Mouse (Mus musculus): ENCODE measurements around the gene Vmn2r108.
"Not testable (repeated sequence)": the region's sequence is repeated elsewhere in the genome, so short reads cannot be mapped to it uniquely, and the experiment has no call there.

Vmn2r108 gene

DNA sequence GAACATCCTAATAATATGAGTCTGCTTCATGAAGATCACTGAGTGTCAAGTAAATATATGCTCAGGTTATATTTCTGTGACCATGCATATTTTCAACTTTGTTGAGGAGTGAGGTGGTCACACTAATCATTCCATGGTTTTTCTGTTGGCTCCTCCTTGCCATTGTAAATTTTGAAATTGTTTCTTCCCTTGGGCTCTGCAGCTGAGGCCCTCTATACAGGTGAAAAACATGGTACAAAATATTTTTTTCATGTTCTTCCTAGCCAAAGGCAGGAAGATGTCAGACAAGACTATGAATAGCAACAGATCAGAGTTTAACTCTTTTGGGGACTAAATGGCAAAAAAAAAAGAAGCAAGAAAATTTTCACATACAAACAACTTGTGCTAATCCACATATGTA is at the start of gene Vmn2r108:
Gene Vmn2r108 (minus strand): TSS at position 101 of the 400 bp plus-strand sequence.
- in situ Hi-C loops (cut with MboI), result no loop called here

GRCm38 (mm10) chr17:20508247-20508646 is 27.1 kb upstream of the Vmn2r108 start:
- in situ Hi-C loops (cut with MboI), result not testable (repeated sequence)

DNA sequence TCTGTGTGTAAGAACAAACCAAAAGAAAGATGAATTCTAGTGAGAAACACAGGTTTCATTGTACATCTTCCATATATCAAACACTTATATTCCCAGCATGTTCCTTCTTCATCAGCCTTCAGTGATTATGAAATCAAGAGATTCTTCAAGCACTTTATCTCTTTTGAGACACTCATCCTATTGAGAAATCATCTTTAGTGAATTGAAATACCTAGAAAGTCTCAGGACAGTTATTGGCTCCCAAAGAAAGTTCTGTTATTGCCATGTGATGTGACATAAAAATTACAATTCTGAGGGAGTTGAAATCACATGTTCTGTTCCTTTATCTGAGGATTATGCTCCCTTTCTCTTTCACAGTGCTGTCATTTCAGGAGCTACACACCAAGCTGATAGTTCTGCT is 16.7 kb upstream of the Vmn2r108 start, which contains the start of gene Vmn1r225:
Gene Vmn1r225 (plus strand): TSS at position 301 of the 400 bp plus-strand sequence.
- in situ Hi-C loops (cut with MboI), result no loop called here

DNA sequence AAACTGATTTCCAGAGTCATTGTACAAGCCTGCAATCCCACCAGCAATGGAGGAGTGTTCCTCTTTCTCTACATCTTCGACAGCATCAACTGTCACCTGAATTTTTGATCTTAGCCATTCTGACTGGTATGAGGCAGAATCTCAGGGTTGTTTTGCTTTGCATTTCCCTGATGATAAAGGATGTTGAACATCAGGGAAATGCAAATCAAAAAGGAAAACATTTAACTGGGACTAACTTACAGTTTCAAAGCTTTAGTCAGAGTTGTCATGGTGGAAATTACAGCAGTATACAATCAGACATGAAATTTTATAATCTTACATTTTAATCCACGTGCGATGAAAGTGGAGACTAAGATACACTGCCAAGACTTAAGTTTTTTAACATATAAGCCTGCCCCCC is 7.8 kb downstream of the Vmn2r108 start:
- in situ Hi-C loops (cut with MboI), result no loop called here

DNA sequence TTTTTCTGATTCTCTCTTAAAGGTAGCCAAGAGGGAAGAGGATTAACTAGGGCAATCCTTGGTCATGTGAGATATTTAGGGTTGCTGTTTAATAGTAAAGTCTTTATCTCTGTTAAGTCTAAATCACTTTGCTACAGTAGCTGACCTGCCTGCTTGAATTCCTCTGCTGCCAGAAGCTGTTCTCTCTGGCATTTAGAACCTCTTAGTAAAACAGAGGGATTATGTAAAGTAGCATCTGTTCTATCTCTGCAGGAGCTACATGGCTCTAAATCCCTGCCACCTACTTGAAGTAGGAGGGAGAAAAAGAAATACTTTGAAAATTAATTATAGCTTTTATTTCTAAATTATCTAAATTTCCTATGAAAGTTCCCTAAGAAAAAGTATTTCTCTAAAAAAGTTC is 41.9 kb downstream of the Vmn2r108 start:
- in situ Hi-C loops (cut with MboI), result no loop called here

DNA sequence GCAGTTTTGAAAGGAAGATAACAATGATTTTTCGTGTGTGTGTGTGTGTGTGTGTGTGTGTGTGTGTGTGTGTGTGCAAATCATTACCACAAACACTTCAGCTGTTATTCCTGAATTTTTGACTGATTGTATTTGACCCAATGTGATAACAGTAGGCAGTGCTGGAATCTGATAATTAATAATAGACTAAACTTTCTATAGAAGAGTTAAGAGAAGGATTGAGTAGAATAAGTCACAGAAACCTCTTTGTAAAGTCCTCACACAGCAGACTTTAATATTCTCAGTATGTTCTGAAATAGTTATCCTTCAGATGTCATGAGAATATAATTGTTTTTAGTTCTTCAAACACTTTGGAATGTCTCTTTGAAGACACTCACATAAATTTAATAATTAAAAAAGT is 67.3 kb downstream of the Vmn2r108 start, which contains the start of gene Vmn1r224:
Gene Vmn1r224 (plus strand): TSS at position 301 of the 400 bp plus-strand sequence.
- in situ Hi-C loops (cut with MboI), result no loop called here
